Mouse (Mus musculus) lung, postnatal 0 days (tissue): Measurements from ENCODE around the gene Fcer1g.

Experiments
- CTCF ChIP-seq: IDR thresholded peaks from 2 replicates; pipeline ENCODE4 v1.5.1; 2016; ENCODE audit warnings: antibody characterized with exemption, mild to moderate bottlenecking
- EP300 ChIP-seq: IDR thresholded peaks from 2 replicates; pipeline ENCODE4 v1.6.1; 2016; ENCODE audit warnings: antibody characterized with exemption, mild to moderate bottlenecking, control low read depth

DNA sequence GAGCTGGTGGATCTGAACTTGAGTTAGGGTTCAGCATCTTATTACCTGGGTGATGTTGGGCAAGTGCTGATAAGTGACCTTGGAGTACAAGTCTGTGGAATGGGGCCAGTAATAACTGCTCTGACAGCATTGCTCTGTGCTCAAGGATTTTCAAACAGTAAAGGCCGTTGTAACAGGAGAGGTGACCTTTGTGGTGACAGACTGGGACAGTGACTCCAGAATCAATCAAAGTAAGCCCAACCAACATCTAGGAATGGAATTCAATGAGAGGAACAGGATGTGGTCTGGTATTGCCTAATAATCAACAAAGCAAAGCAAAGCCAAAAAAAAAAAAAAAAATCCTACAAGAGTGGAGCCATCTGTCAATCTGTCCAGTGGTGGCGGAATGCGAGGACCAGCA lies 26.2 kb upstream of the Fcer1g start:
- TF ChIP-seq EP300 (peak; percentile 59; the same call in 1 of the 2 replicates), CTCF (no peak)
